Mouse (Mus musculus): ENCODE measurements around the gene Tlk2. TPM values are rescaled to one million over a fixed set of nuclear protein-coding genes. Genes with fewer than 3 reads are reported as not detected.
A peak's percentile ranks its signal among the peaks of the same experiment; 100 is the strongest.

Tlk2 gene
- polyA plus RNA-seq, 1 experiment from 2014 or later: 18.7 TPM

DNA sequence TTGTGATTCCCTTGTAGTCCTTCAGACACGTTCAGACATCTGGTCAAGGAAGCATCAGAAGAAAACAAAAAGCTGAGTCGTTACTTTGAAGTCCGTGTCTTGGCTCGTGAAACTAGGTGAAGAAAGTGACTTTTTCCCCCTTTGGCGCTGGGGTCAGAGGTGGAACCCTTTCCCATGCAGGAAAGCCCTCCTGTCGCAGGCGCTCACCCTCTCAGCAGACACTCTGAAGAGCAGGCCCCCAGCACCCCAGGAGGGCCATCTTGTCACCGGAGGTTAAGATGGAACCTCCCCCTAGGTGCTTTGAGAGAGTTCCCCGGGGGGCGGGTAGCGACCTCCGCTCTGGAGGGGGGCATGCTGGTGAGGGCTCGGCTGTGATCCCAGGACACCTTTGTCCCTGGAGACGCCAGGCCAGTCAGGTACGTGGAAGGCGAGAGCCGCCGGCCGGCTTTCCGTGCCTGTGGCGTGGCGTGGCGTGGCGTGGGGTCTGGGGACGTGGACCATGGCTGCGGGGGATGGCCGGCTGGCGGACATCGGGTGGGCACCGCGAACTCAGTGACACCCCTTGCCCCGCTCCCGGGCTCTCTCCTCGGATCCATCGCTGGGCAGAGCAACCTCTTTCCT is 2.0 kb downstream of the Tlk2 start:
- peak; percentile 56 for ATAC-seq
- H3K9ac ChIP-seq (ENCODE audit: low read depth, low read length): peak overlapping the region; percentile 94
- no peaks in the 10 kb centered on the region for H3K27me3 ChIP-seq (ENCODE audit: control insufficient read depth, insufficient read depth, low read depth, low read length)
- peak overlapping the region; percentile 85 for H3K4me2 ChIP-seq (ENCODE audit: low read length)
- peak overlapping the region; percentile 94 for H3K27ac ChIP-seq (ENCODE audit: low read length)
- H3K4me1 ChIP-seq (ENCODE audit: control insufficient read depth, insufficient read depth, low read length): peaks cover 28% of the 10 kb centered on the region
- no peaks in the 10 kb centered on the region for H3K9me3 ChIP-seq (replicated peaks; ENCODE audit: control insufficient read depth, low read length, poor library complexity, severe bottlenecking)
- peak overlapping the region; percentile 94 for H3K4me3 ChIP-seq (ENCODE audit: low read depth, low read length)
- H3K36me3 ChIP-seq (ENCODE audit: control insufficient read depth, insufficient read depth, low read length): peaks cover 8% of the 10 kb centered on the region; the same call in 1 of the 2 replicates
- under 1% methylated on average over 35 of the region's 35 CpGs for WGBS

DNA sequence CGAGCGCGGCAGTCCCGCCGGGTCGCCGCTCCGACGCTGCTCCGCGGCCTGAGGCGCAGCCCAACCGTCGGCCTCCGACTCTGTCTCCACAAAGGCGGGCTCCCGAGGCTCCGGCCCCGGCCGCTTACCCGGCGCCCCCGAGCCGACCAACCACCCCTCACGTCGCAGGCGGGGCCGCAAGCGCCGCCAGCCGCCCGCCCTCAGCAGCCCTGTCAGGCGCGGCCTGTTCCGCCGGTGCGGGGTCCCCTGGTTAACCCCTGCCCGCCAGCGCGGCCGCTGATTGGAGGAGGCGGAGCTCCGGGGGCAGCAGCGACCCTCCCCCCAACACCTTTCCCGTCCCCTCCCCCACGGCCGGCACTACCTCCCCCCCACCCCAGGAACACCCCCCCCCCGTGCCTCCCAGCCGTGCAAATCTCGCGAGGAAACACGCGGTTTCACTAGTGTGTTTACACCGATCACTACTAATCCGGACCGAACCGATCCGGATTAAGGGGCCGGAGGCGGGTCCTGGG is 2.6 kb downstream of the Tlk2 start:
- Histone ChIP-seq H3K27me3 (ENCODE audit: control insufficient read depth, insufficient read depth, low read depth, low read length) (no peaks in the 10 kb centered on the region), H3K27ac (ENCODE audit: low read length) (peak overlapping the region; percentile 94), H3K4me3 (ENCODE audit: low read depth, low read length) (peak overlapping the region; percentile 94), H3K9ac (ENCODE audit: low read depth, low read length) (peak overlapping the region; percentile 98), H3K36me3 (ENCODE audit: control insufficient read depth, insufficient read depth, low read length) (peaks cover 10% of the 10 kb centered on the region; the same call in 1 of the 2 replicates), H3K4me2 (ENCODE audit: low read length) (peak overlapping the region; percentile 85), H3K4me1 (ENCODE audit: control insufficient read depth, insufficient read depth, low read length) (peaks cover 28% of the 10 kb centered on the region), H3K9me3 (replicated peaks; ENCODE audit: control insufficient read depth, low read length, poor library complexity, severe bottlenecking) (no peaks in the 10 kb centered on the region)
- under 1% methylated on average over 50 of the region's 60 CpGs for WGBS
- peak; percentile 97 for ATAC-seq

DNA sequence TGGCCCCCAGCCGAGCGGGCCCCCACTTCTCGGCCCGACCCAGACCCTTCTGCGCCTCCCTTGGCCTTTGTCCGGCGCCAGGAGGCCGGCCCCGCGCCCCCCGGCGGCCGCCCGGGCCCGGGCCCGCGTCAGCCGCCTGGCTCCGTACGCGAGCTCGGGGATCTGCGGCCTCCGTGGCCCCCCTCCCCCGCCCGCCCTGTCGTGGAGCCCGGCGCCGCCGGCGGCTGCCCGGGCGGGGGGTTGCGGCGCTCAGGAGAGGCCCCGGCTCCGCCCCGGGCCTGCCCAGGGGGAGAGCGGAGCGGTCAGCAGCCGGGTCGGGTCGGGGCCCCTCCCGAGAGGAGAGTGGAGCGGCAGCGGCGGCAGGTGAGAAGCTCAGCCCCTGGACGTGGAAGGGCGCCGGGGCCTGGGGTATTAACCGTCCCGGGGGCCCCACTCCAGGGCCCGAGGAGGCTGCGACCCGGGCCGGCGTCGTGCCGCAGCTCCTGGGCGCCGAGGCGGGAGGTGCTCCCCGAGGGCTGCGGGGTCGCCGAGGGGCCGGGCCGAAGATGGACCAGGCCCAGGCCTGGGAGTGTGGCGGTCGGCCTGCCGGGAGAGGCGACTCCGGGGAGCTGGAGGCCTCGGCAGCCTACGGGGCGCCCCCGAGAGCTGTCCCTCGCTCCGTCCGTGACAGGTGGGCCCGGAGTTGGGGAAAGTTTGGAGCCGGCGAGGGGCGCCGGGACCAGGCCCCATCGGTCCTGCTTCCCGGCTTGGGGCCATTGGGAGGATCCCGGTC is 3.3 kb downstream of the Tlk2 start:
- 6% methylated on average over 51 of the region's 89 CpGs for WGBS
- peak overlapping the region; percentile 94 for H3K4me3 ChIP-seq (ENCODE audit: low read depth, low read length)
- peak; percentile 64 for ATAC-seq
- no peaks in the 10 kb centered on the region for H3K27me3 ChIP-seq (ENCODE audit: control insufficient read depth, insufficient read depth, low read depth, low read length)
- H3K9ac ChIP-seq (ENCODE audit: low read depth, low read length): peak overlapping the region; percentile 98
- H3K36me3 ChIP-seq (ENCODE audit: control insufficient read depth, insufficient read depth, low read length): peaks cover 10% of the 10 kb centered on the region; the same call in 1 of the 2 replicates
- peak overlapping the region; percentile 94 for H3K27ac ChIP-seq (ENCODE audit: low read length)
- peak overlapping the region; percentile 65 for H3K4me2 ChIP-seq (ENCODE audit: low read length)
- no peaks in the 10 kb centered on the region for H3K9me3 ChIP-seq (replicated peaks; ENCODE audit: control insufficient read depth, low read length, poor library complexity, severe bottlenecking)
- peaks cover 28% of the 10 kb centered on the region for H3K4me1 ChIP-seq (ENCODE audit: control insufficient read depth, insufficient read depth, low read length)

DNA sequence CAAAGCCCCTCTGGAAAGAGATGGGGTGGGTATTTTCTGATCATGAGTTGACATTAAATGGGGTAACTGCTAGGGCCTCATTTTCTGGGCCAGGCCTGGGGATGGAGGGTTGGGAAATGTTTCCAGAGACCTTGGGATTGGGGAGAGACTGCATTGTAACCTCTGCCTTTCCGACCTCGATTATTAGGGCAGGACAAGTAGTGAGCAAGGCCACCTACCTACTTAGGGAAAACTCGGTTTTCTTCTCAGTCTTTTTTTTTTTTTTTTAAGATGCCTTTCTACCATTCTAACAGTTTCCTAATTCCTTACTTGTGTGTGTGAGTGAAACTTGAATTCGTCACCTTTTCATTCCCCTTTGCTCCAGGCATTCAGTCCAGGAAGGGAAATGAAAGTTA is 3.9 kb downstream of the Tlk2 start:
- peak overlapping the region; percentile 65 for H3K4me2 ChIP-seq (ENCODE audit: low read length)
- H3K9ac ChIP-seq (ENCODE audit: low read depth, low read length): peak overlapping the region; percentile 98
- peak overlapping the region; percentile 94 for H3K27ac ChIP-seq (ENCODE audit: low read length)
- peaks cover 28% of the 10 kb centered on the region for H3K4me1 ChIP-seq (ENCODE audit: control insufficient read depth, insufficient read depth, low read length)
- 9% methylated on average over 4 of the region's 4 CpGs for WGBS
- H3K36me3 ChIP-seq (ENCODE audit: control insufficient read depth, insufficient read depth, low read length): peaks cover 7% of the 10 kb centered on the region; the same call in 1 of the 2 replicates
- H3K4me3 ChIP-seq (ENCODE audit: low read depth, low read length): peak overlapping the region; percentile 94
- no peaks in the 10 kb centered on the region for H3K9me3 ChIP-seq (replicated peaks; ENCODE audit: control insufficient read depth, low read length, poor library complexity, severe bottlenecking)
- no peaks in the 10 kb centered on the region for H3K27me3 ChIP-seq (ENCODE audit: control insufficient read depth, insufficient read depth, low read depth, low read length)
- no peak for ATAC-seq

DNA sequence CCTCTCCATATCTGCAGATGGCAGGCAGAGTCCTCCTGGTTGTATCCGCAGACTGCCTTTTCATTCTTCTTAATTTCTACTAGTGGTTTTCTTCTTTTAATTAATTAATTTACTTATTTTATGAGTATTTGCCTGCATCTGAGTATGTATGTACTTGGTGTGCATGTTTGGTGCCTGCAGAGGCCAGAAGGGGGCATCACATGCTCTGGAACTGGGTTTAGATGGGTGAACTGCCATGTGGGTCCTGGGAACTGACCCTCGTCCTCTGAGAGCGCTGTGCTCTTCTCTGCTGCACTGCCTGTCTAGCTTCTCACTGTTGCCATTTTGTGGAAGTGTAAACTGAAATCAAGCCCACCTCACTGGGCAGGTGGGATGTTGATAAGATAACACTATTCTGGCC is 6.1 kb downstream of the Tlk2 start:
- no peak overlapping the region for H3K27ac ChIP-seq (ENCODE audit: low read length)
- H3K9me3 ChIP-seq (replicated peaks; ENCODE audit: control insufficient read depth, low read length, poor library complexity, severe bottlenecking): no peaks in the 10 kb centered on the region
- H3K9ac ChIP-seq (ENCODE audit: low read depth, low read length): no peak overlapping the region
- H3K36me3 ChIP-seq (ENCODE audit: control insufficient read depth, insufficient read depth, low read length): peaks cover 2% of the 10 kb centered on the region; the same call in 1 of the 2 replicates
- peaks cover 16% of the 10 kb centered on the region for H3K4me1 ChIP-seq (ENCODE audit: control insufficient read depth, insufficient read depth, low read length)
- 94% methylated on average over 3 of the region's 3 CpGs for WGBS
- H3K4me3 ChIP-seq (ENCODE audit: low read depth, low read length): no peak overlapping the region
- no peak for ATAC-seq
- H3K27me3 ChIP-seq (ENCODE audit: control insufficient read depth, insufficient read depth, low read depth, low read length): no peaks in the 10 kb centered on the region
- H3K4me2 ChIP-seq (ENCODE audit: low read length): no peak overlapping the region

DNA sequence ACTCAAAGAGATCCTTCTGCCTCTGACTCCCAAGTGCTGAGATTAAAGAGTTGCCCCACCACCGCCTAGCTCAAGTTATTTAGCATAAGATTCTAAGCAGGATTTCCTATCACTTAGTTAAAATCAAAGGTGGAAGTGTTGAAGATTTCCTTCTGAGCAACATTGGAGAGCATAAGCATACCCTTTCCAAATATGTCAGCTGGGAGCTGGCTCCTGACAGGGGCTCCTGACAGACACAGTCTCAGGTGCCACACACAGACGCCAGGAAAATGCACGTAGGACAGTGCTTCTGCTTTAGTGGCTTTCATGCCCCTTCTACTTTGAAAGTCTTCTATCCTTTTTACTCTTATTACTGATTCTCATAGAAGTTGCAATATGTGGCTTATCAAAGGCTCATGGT is 13.6 kb downstream of the Tlk2 start:
- no peak overlapping the region for H3K27ac ChIP-seq (ENCODE audit: low read length)
- H3K27me3 ChIP-seq (ENCODE audit: control insufficient read depth, insufficient read depth, low read depth, low read length): no peaks in the 10 kb centered on the region
- no peaks in the 10 kb centered on the region for H3K4me1 ChIP-seq (ENCODE audit: control insufficient read depth, insufficient read depth, low read length)
- H3K4me2 ChIP-seq (ENCODE audit: low read length): no peak overlapping the region
- WGBS: 90% methylated on average over 3 of the region's 3 CpGs
- no peak overlapping the region for H3K9ac ChIP-seq (ENCODE audit: low read depth, low read length)
- ATAC-seq: no peak
- no peaks in the 10 kb centered on the region for H3K9me3 ChIP-seq (replicated peaks; ENCODE audit: control insufficient read depth, low read length, poor library complexity, severe bottlenecking)
- H3K4me3 ChIP-seq (ENCODE audit: low read depth, low read length): no peak overlapping the region
- H3K36me3 ChIP-seq (ENCODE audit: control insufficient read depth, insufficient read depth, low read length): no peaks in the 10 kb centered on the region

DNA sequence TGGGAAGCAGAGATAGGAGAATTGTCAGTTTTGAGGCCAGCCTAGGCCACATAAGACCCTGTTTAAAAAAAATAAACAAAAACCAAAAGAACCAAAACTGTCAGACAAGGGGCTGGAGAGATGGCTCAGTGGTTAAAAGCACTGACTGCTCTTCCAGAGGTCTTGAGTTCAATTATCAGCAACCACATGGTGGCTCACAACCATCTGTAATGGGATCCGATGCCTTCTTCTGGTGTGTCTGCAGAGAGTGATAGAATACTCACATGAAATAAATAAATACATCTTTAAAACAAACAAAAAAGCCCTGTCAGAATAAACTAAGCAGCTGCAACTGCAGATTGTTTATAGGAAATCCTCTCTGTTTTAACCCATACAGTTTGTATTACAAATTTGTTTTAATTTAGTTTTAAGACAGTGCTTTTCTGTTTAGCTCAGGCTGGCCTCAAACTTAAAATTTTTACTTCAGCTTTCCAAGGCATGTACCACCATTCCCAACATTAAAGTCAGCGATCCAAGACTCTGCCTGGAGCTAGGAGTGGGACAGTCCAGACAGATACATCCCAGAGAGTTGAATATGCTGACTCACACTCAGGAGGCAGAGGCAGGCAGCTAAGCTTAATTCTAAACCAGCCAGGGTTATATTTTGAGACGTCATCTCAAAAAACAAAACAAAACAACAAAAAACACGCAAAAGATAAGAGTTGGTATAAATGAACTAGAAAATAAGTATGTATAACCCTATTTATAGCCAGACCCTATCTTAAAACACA is 18.5 kb downstream of the Tlk2 start:
- WGBS: 90% methylated on average over 4 of the region's 4 CpGs

DNA sequence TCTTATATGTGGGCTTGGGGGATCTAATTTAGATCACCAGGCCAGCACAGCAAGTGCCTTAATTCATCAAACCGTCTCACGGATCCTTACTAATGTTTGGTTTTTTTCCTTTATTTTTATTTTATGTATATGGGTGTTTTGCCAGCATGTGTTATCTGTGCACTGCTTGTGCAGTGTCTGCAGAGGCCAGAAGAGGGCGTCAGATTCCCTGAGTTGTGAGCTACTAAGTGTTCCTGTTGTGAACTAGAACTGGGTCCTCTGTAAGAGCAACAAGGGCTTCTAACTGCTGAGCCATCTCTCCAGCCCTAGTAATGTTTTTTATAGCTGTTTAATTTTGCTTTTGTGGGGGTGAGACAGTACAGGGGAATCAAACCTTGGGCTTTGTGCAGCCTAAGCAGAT is 23.8 kb downstream of the Tlk2 start:
- no peak for ATAC-seq
- Histone ChIP-seq H3K27ac (ENCODE audit: low read length) (no peak overlapping the region), H3K4me1 (ENCODE audit: control insufficient read depth, insufficient read depth, low read length) (0 out of 2 replicates have a peak, but pooled peaks cover 5% of the 10 kb centered on the region), H3K9ac (ENCODE audit: low read depth, low read length) (no peak overlapping the region), H3K4me2 (ENCODE audit: low read length) (no peak overlapping the region), H3K4me3 (ENCODE audit: low read depth, low read length) (no peak overlapping the region), H3K36me3 (ENCODE audit: control insufficient read depth, insufficient read depth, low read length) (no peaks in the 10 kb centered on the region), H3K27me3 (ENCODE audit: control insufficient read depth, insufficient read depth, low read depth, low read length) (no peaks in the 10 kb centered on the region), H3K9me3 (replicated peaks; ENCODE audit: control insufficient read depth, low read length, poor library complexity, severe bottlenecking) (no peaks in the 10 kb centered on the region)
- 60% methylated on average over 3 of the region's 3 CpGs for WGBS

More for the DNA sequence above, 18.5 kb downstream of the Tlk2 start:
- Histone ChIP-seq H3K4me3 (ENCODE audit: low read depth, low read length) (no peak overlapping the region), H3K27ac (ENCODE audit: low read length) (no peak overlapping the region), H3K27me3 (ENCODE audit: control insufficient read depth, insufficient read depth, low read depth, low read length) (no peaks in the 10 kb centered on the region), H3K4me1 (ENCODE audit: control insufficient read depth, insufficient read depth, low read length) (no peaks in the 10 kb centered on the region), H3K4me2 (ENCODE audit: low read length) (no peak overlapping the region), H3K9me3 (replicated peaks; ENCODE audit: control insufficient read depth, low read length, poor library complexity, severe bottlenecking) (no peaks in the 10 kb centered on the region), H3K36me3 (ENCODE audit: control insufficient read depth, insufficient read depth, low read length) (no peaks in the 10 kb centered on the region), H3K9ac (ENCODE audit: low read depth, low read length) (no peak overlapping the region)
- ATAC-seq: no peak
